In the genomic region with DNA sequence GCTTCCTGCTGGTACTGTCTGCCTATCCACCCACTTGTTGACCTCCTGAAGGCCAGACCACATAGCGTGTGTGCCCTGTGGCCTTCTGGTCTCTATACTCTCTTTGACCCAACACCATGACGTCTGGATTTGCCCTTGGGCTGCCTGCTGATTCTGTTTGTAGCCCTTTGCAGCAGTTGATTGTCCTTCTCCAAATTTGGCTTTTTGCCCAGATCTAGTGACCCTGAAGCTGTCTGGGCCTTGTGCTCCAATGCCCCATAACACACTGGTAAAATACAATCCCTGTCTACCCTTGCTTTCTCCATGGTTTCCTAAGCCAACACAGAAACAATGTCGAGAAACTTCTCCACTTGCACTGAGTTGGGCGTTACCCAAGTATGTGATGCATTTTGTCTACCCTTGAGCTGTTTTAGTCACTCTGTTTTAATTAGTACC, we compare ENCODE assay signal across 12 mouse cellular contexts.
A peak's percentile ranks its signal among the peaks of the same experiment; 100 is the strongest.
DNase-seq lines count a peak whose midpoint lies in the region; ATAC-seq and TF ChIP-seq lines count a peak whose summit lies in the region.
"Had no signal": no experiment of that assay in that cellular context is flagged by ENCODE, and none has a peak within 500 bp of the region (broad histone marks: within the 10 kb centered on the region; RNA-seq: fewer than 3 reads in every experiment).

No protein-coding gene starts in this region.

- no peak for TF ChIP-seq CTCF in kidney, adult 2 months (conservative IDR thresholded peaks at IDR 0.05; ENCODE audit: insufficient read depth, insufficient read length, low read depth, low read length)

- no peak overlapping the region for H3K4me3 ChIP-seq in kidney, adult 2 months (ENCODE audit: insufficient read depth, low read depth, low read length)
- no peak overlapping the region for H3K4me3 ChIP-seq in kidney, embryonic 15.5 days (replicated peaks)
- no peak overlapping the region for H3K4me3 ChIP-seq in hindbrain, embryonic 15.5 days
- H3K4me3 ChIP-seq: embryonic facial prominence, embryonic 12.5 days had no signal

- H3K27me3 ChIP-seq in kidney, adult 2 months (replicated peaks; ENCODE audit: control insufficient read depth, insufficient read depth, low read length), result no peaks in the 10 kb centered on the region
- no peaks in the 10 kb centered on the region for H3K27me3 ChIP-seq in kidney, embryonic 15.5 days
- H3K27me3 ChIP-seq in hindbrain, embryonic 15.5 days, result no peaks in the 10 kb centered on the region
- H3K27me3 ChIP-seq: embryonic facial prominence, embryonic 12.5 days had no signal

- H3K36me3 ChIP-seq in kidney, adult 2 months (ENCODE audit: control insufficient read depth, insufficient read depth, low read length), result no peaks in the 10 kb centered on the region
- no peaks in the 10 kb centered on the region for H3K36me3 ChIP-seq in kidney, embryonic 15.5 days
- no peaks in the 10 kb centered on the region for H3K36me3 ChIP-seq in hindbrain, embryonic 15.5 days
- H3K36me3 ChIP-seq: embryonic facial prominence, embryonic 12.5 days had no signal

- H3K9ac ChIP-seq in kidney, embryonic 15.5 days, result no peak overlapping the region
- no peak overlapping the region for H3K9ac ChIP-seq in hindbrain, embryonic 15.5 days
- H3K9ac ChIP-seq: embryonic facial prominence, embryonic 12.5 days had no signal

- ATAC-seq in kidney, embryonic 15.5 days (replicated peaks; ENCODE audit: low FRiP score), result no peak
- ATAC-seq in hindbrain, embryonic 15.5 days (ENCODE audit: low FRiP score, low read depth), result peak; percentile 61; the same call in 1 of the 2 replicates

- peak; percentile 17 for DNase-seq in kidney, adult 2 months
- DNase-seq in R1 (ENCODE audit: low read depth, low spot score), result peak; percentile 4
- DNase-seq in embryo, embryonic 10.5 days (ENCODE audit: low spot score), result peak; percentile 45
- DNase-seq in layer of hippocampus, postnatal 14 days (ENCODE audit: low spot score in 2 of 2), result no peak
- DNase-seq in liver, result no peak
- no peak for DNase-seq in frontal cortex, postnatal 25 days (ENCODE audit: low spot score in 2 of 2)
- DNase-seq: gastrocnemius, postnatal 14 days; lung, adult 2 months; thymus, adult 2 months had no signal

- H3K4me1 ChIP-seq in kidney, adult 2 months (ENCODE audit: control insufficient read depth, insufficient read depth, low read length), result no peaks in the 10 kb centered on the region
- no peaks in the 10 kb centered on the region for H3K4me1 ChIP-seq in kidney, embryonic 15.5 days
- no peaks in the 10 kb centered on the region for H3K4me1 ChIP-seq in hindbrain, embryonic 15.5 days (replicated peaks)
- H3K4me1 ChIP-seq: embryonic facial prominence, embryonic 12.5 days had no signal

- no peak overlapping the region for H3K27ac ChIP-seq in kidney, adult 2 months (ENCODE audit: insufficient read depth, low read depth, low read length)
- H3K27ac ChIP-seq in kidney, embryonic 15.5 days, result no peak overlapping the region
- no peak overlapping the region for H3K27ac ChIP-seq in hindbrain, embryonic 15.5 days (replicated peaks)
- H3K27ac ChIP-seq: embryonic facial prominence, embryonic 12.5 days had no signal

- TF ChIP-seq POLR2A in kidney, adult 2 months (IDR thresholded peaks at IDR 0.05; ENCODE audit: low read depth, low read length), result no peak

- no peak overlapping the region for H3K4me2 ChIP-seq in kidney, embryonic 15.5 days
- no peak overlapping the region for H3K4me2 ChIP-seq in hindbrain, embryonic 15.5 days
- H3K4me2 ChIP-seq: embryonic facial prominence, embryonic 12.5 days had no signal

- no peaks in the 10 kb centered on the region for H3K9me3 ChIP-seq in kidney, embryonic 15.5 days (replicated peaks)
- H3K9me3 ChIP-seq in hindbrain, embryonic 15.5 days, result no peaks in the 10 kb centered on the region
- H3K9me3 ChIP-seq: embryonic facial prominence, embryonic 12.5 days had no signal

- WGBS in kidney, adult 2 months, result 71% methylated on average over 4 of the region's 4 CpGs
- WGBS in kidney, embryonic 15.5 days, result 68% methylated on average over 4 of the region's 4 CpGs
- WGBS in hindbrain, embryonic 15.5 days, result 40% methylated on average over 4 of the region's 4 CpGs

Comparison
In these comparisons a context has a peak if more than half of its experiments do, and no peak if none do; other contexts are left out.
1. DNase-seq: peak in kidney, adult 2 months (single experiment), R1 (single experiment) and embryo, embryonic 10.5 days (single experiment); none in layer of hippocampus, postnatal 14 days (0 of 2), liver (single experiment) and frontal cortex, postnatal 25 days (0 of 2).